Mouse (Mus musculus): ENCODE results near the gene Rapgef4.

Gene Rapgef4

GRCm38 (mm10) chr2:72029586-72030144 is 48.6 kb downstream of the Rapgef4 start:
- no peaks in the 10 kb centered on the region for H3K27me3 ChIP-seq (ENCODE audit: control insufficient read depth, insufficient read depth, low read length, poor library complexity, severe bottlenecking)
- DNase-seq (ENCODE audit: low read depth, low spot score): no peak

GRCm38 (mm10) chr2:72031717-72032116 is 50.7 kb downstream of the Rapgef4 start:
- no peaks in the 10 kb centered on the region for H3K36me3 ChIP-seq (ENCODE audit: control insufficient read depth, insufficient read depth, low read length, poor library complexity, severe bottlenecking)
- no peaks in the 10 kb centered on the region for H3K27me3 ChIP-seq (ENCODE audit: control insufficient read depth, insufficient read depth, low read length, poor library complexity, severe bottlenecking)
- DNase-seq (ENCODE audit: low read depth, low spot score): no peak

More at GRCm38 (mm10) chr2:72029586-72030144, 48.6 kb downstream of the Rapgef4 start:
- no peaks in the 10 kb centered on the region for H3K36me3 ChIP-seq (ENCODE audit: control insufficient read depth, insufficient read depth, low read length, poor library complexity, severe bottlenecking)

- Histone ChIP-seq H3K27me3 (ENCODE audit: control insufficient read depth, insufficient read depth, low read length, poor library complexity, severe bottlenecking) (no peaks in the 10 kb centered on the region), H3K36me3 (ENCODE audit: control insufficient read depth, insufficient read depth, low read length, poor library complexity, severe bottlenecking) (no peaks in the 10 kb centered on the region)
- peak; percentile 15 for DNase-seq (ENCODE audit: low read depth, low spot score)
Observed at GRCm38 (mm10) chr2:72035616-72036015, 54.6 kb downstream of the Rapgef4 start.

GRCm38 (mm10) chr2:72037357-72037756 is 56.3 kb downstream of the Rapgef4 start:
- H3K27me3 ChIP-seq (ENCODE audit: control insufficient read depth, insufficient read depth, low read length, poor library complexity, severe bottlenecking): no peaks in the 10 kb centered on the region
- DNase-seq (ENCODE audit: low read depth, low spot score): no peak
- H3K36me3 ChIP-seq (ENCODE audit: control insufficient read depth, insufficient read depth, low read length, poor library complexity, severe bottlenecking): no peaks in the 10 kb centered on the region

GRCm38 (mm10) chr2:72038235-72038634 is 57.2 kb downstream of the Rapgef4 start:
- DNase-seq (ENCODE audit: low read depth, low spot score): peak; percentile 81
- Histone ChIP-seq H3K27me3 (ENCODE audit: control insufficient read depth, insufficient read depth, low read length, poor library complexity, severe bottlenecking) (no peaks in the 10 kb centered on the region), H3K36me3 (ENCODE audit: control insufficient read depth, insufficient read depth, low read length, poor library complexity, severe bottlenecking) (no peaks in the 10 kb centered on the region)

GRCm38 (mm10) chr2:72038651-72039251 is 57.7 kb downstream of the Rapgef4 start:
- no peaks in the 10 kb centered on the region for H3K27me3 ChIP-seq (ENCODE audit: control insufficient read depth, insufficient read depth, low read length, poor library complexity, severe bottlenecking)
- DNase-seq (ENCODE audit: low read depth, low spot score): no peak
- no peaks in the 10 kb centered on the region for H3K36me3 ChIP-seq (ENCODE audit: control insufficient read depth, insufficient read depth, low read length, poor library complexity, severe bottlenecking)

GRCm38 (mm10) chr2:72039522-72040045 is 58.5 kb downstream of the Rapgef4 start:
- DNase-seq (ENCODE audit: low read depth, low spot score): no peak
- Histone ChIP-seq H3K36me3 (ENCODE audit: control insufficient read depth, insufficient read depth, low read length, poor library complexity, severe bottlenecking) (no peaks in the 10 kb centered on the region), H3K27me3 (ENCODE audit: control insufficient read depth, insufficient read depth, low read length, poor library complexity, severe bottlenecking) (no peaks in the 10 kb centered on the region)

GRCm38 (mm10) chr2:72041087-72041486 is 60.0 kb downstream of the Rapgef4 start:
- DNase-seq (ENCODE audit: low read depth, low spot score): no peak
- Histone ChIP-seq H3K36me3 (ENCODE audit: control insufficient read depth, insufficient read depth, low read length, poor library complexity, severe bottlenecking) (no peaks in the 10 kb centered on the region), H3K27me3 (ENCODE audit: control insufficient read depth, insufficient read depth, low read length, poor library complexity, severe bottlenecking) (no peaks in the 10 kb centered on the region)

- DNase-seq (ENCODE audit: low read depth, low spot score): no peak
- Histone ChIP-seq H3K36me3 (ENCODE audit: control insufficient read depth, insufficient read depth, low read length, poor library complexity, severe bottlenecking) (no peaks in the 10 kb centered on the region), H3K27me3 (ENCODE audit: control insufficient read depth, insufficient read depth, low read length, poor library complexity, severe bottlenecking) (no peaks in the 10 kb centered on the region)
Observed at GRCm38 (mm10) chr2:72042093-72042492, 61.1 kb downstream of the Rapgef4 start.

- no peak for DNase-seq (ENCODE audit: low read depth, low spot score)
- no peaks in the 10 kb centered on the region for H3K27me3 ChIP-seq (ENCODE audit: control insufficient read depth, insufficient read depth, low read length, poor library complexity, severe bottlenecking)
- H3K36me3 ChIP-seq (ENCODE audit: control insufficient read depth, insufficient read depth, low read length, poor library complexity, severe bottlenecking): no peaks in the 10 kb centered on the region
Observed at GRCm38 (mm10) chr2:72044191-72044590, 63.2 kb downstream of the Rapgef4 start.

- Histone ChIP-seq H3K27me3 (ENCODE audit: control insufficient read depth, insufficient read depth, low read length, poor library complexity, severe bottlenecking) (no peaks in the 10 kb centered on the region), H3K36me3 (ENCODE audit: control insufficient read depth, insufficient read depth, low read length, poor library complexity, severe bottlenecking) (no peaks in the 10 kb centered on the region)
- no peak for DNase-seq (ENCODE audit: low read depth, low spot score)
Observed at GRCm38 (mm10) chr2:72045024-72045423, 64.0 kb downstream of the Rapgef4 start.

- no peak for DNase-seq (ENCODE audit: low read depth, low spot score)
- H3K36me3 ChIP-seq (ENCODE audit: control insufficient read depth, insufficient read depth, low read length, poor library complexity, severe bottlenecking): no peaks in the 10 kb centered on the region
- H3K27me3 ChIP-seq (ENCODE audit: control insufficient read depth, insufficient read depth, low read length, poor library complexity, severe bottlenecking): no peaks in the 10 kb centered on the region
Observed at GRCm38 (mm10) chr2:72045659-72046058, 64.6 kb downstream of the Rapgef4 start.

GRCm38 (mm10) chr2:72050451-72050850 is 69.4 kb downstream of the Rapgef4 start:
- Histone ChIP-seq H3K36me3 (ENCODE audit: control insufficient read depth, insufficient read depth, low read length, poor library complexity, severe bottlenecking) (no peaks in the 10 kb centered on the region), H3K27me3 (ENCODE audit: control insufficient read depth, insufficient read depth, low read length, poor library complexity, severe bottlenecking) (no peaks in the 10 kb centered on the region)
- no peak for DNase-seq (ENCODE audit: low read depth, low spot score)

GRCm38 (mm10) chr2:72054280-72054679 is 73.2 kb downstream of the Rapgef4 start:
- Histone ChIP-seq H3K27me3 (ENCODE audit: control insufficient read depth, insufficient read depth, low read length, poor library complexity, severe bottlenecking) (no peaks in the 10 kb centered on the region), H3K36me3 (ENCODE audit: control insufficient read depth, insufficient read depth, low read length, poor library complexity, severe bottlenecking) (no peaks in the 10 kb centered on the region)
- no peak for DNase-seq (ENCODE audit: low read depth, low spot score)

- DNase-seq (ENCODE audit: low read depth, low spot score): no peak
- Histone ChIP-seq H3K27me3 (ENCODE audit: control insufficient read depth, insufficient read depth, low read length, poor library complexity, severe bottlenecking) (no peaks in the 10 kb centered on the region), H3K36me3 (ENCODE audit: control insufficient read depth, insufficient read depth, low read length, poor library complexity, severe bottlenecking) (no peaks in the 10 kb centered on the region)
Observed at GRCm38 (mm10) chr2:72054736-72055135, 73.7 kb downstream of the Rapgef4 start.

Measured in splenic B cell, adult 2 months (primary cell).